Mouse (Mus musculus): Measurements from ENCODE around the gene Ccnb1.
"Not testable (repeated sequence)": the region's sequence is repeated elsewhere in the genome, so short reads cannot be mapped to it uniquely, and the experiment has no call there.

The Ccnb1 gene

GRCm38 (mm10) chr13:100774704-100775103, 11.7 kb downstream of the Ccnb1 start:
- DNase-seq (ENCODE audit: low spot score): no peak

GRCm38 (mm10) chr13:100755329-100755728, 31.0 kb downstream of the Ccnb1 start:
- no peak for DNase-seq (ENCODE audit: low spot score)

DNA sequence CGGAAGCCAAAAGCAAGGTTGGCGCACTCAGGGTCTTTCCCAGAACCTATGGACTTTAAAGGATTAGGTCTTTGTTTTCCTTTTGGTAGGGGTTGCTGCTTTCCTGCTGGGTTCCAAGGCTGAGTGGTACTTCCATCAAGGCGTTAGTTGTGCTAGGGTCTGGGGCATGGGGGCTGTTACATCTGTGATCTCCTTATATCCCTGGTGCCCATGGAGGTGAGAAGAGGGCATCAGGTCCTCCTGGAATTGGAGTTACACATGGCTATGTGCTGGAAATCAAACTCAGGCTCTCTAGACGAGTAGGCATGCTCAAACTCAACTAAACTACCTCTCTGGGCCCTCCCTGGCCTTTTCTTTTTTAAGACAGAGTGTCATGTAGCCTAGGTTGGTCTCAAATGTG, 32.2 kb downstream of the Ccnb1 start:
- no peak for DNase-seq (ENCODE audit: low spot score)

- no peak for DNase-seq (ENCODE audit: low spot score)
Observed at GRCm38 (mm10) chr13:100753011-100753410, 33.4 kb downstream of the Ccnb1 start.

DNA sequence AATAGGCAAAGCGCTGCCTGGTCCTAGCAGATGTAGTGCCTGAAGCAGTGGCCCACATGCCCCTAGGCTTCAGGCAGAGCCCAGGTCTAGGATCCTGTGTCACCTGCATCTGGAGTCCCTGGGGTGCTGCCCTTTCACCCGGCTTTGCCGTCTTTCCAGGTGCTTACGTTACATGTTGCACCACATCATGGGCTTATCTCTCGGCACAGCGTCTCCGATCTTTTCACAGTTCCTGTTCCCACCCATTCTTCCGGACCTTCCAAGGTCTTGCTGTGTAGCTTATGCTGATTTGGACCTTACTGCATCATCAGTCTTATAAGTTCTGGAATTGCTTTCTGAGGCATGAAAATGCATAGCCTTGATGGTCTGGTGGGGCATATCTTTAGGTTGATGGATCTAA, 33.8 kb downstream of the Ccnb1 start:
- no peak for DNase-seq (ENCODE audit: low spot score)

- no peak for DNase-seq (ENCODE audit: low spot score)
Observed at GRCm38 (mm10) chr13:100751402-100751801, 35.0 kb downstream of the Ccnb1 start.

GRCm38 (mm10) chr13:100750799-100751198, 35.6 kb downstream of the Ccnb1 start:
- DNase-seq (ENCODE audit: low spot score): no peak

GRCm38 (mm10) chr13:100748638-100749037, 37.7 kb downstream of the Ccnb1 start:
- DNase-seq (ENCODE audit: low spot score): no peak

- no peak for DNase-seq (ENCODE audit: low spot score)
Observed at GRCm38 (mm10) chr13:100746090-100746489, 40.3 kb downstream of the Ccnb1 start.

DNA sequence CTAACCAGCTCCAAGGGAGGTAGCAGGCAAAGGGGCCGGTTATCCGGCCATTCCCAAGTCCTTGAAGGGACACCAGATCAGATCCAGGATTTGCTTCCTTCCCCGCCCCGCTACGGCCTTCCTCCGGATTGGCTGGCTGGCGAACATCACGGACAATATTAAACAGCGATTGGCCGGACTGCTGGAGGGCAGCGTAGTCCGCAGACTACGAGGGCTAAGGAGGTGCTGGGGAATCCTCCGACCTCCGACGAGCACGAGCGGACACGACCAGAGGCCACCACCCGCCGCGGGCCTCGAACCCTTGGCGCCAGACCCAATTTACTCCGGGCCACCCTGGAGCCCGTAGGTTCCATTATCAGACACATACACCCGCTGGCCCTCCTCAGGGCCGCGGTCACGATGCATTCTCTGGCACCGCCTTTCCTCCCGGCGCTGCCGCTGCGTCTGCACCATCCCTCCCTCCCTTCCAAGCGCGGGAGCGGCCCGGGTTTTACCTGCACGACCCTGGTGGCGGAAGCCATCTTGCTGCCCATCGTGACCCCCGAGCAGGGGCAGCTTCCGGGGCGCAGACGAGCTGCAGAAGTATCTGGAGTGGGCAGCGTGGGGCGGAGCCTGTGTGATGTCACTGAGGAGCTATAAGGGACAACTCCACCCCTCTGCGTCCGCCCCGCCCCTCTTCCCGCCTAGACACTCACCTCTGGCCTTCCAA, 42.2 kb downstream of the Ccnb1 start, which contains the start of gene Mrps36:
TSS of gene Mrps36 (minus strand) at position 624 of the 709 bp plus-strand sequence.
- peak; percentile 93 for DNase-seq (ENCODE audit: low spot score)

- DNase-seq (ENCODE audit: low spot score): no peak
Observed at GRCm38 (mm10) chr13:100743346-100744035, 42.9 kb downstream of the Ccnb1 start.

GRCm38 (mm10) chr13:100742831-100743230, 43.5 kb downstream of the Ccnb1 start:
- no peak for DNase-seq (ENCODE audit: low spot score)

GRCm38 (mm10) chr13:100732756-100733155, 53.6 kb downstream of the Ccnb1 start:
- DNase-seq (ENCODE audit: low spot score): no peak

- DNase-seq (ENCODE audit: low spot score): not testable (repeated sequence)
Observed at GRCm38 (mm10) chr13:100731462-100732046, 54.8 kb downstream of the Ccnb1 start.

GRCm38 (mm10) chr13:100730861-100731176, 55.6 kb downstream of the Ccnb1 start, which contains the start of gene Cdk7:
Cdk7 (minus strand) TSS chr13:100730939.
- DNase-seq (ENCODE audit: low spot score): peak; percentile 93

DNA sequence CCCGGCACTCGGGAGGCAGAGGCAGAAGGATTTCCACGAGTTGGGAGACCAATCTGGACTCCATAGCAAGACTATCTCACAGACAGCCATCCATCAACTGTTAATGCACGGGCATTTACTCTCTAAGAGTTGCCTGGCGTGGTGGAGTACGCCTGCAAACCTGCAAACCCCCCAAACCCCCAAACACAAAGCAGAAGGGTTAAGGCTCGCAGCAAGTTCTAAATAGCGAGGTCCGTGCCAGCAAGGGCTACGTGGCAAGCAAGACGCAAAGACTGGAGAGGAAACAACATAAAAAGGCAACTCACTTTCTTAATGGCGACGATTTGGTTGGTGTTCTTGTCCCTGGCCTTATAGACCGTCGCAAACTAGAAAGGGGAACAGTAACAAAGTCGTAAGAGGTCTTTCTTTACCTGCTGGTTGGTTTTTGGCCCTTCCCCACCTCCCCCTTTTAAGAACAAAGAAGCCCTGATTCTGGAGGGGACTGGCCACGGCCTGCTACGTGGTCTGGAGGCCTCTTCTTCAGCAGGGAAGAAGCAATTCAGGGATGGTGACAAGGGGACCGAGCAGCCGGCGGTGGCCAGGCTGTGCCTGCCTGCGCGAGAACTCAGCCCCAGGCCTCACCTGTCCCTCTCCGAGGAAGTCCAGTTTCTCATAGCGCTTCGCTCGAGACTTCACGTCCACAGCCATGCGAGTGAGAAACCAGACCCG, 56.1 kb downstream of the Ccnb1 start:
- DNase-seq (ENCODE audit: low spot score): no peak
